Mouse (Mus musculus) macrophage (primary cell): ENCODE results near the gene Trp53rkb. TPM values are rescaled to one million over a fixed set of nuclear protein-coding genes. Genes with fewer than 3 reads are reported as not detected.
"Not testable (repeated sequence)": the region's sequence is repeated elsewhere in the genome, so short reads cannot be mapped to it uniquely, and the experiment has no call there.

Source experiments
- H3K27ac ChIP-seq: fragments of 350-480 bp; formaldehyde crosslinking; 2 replicates; pipeline ENCODE4 v1.9.0; 2021
- H3K36me3 ChIP-seq: fragments of 350-480 bp; formaldehyde crosslinking; 2 replicates; pipeline ENCODE4 v1.9.0; 2021; ENCODE audit errors: inconsistent target
- H3K4me3 ChIP-seq: fragments of 350-480 bp; formaldehyde crosslinking; 2 replicates; pipeline ENCODE4 v1.9.0; 2021; ENCODE audit errors: inconsistent target
- H3K79me2 ChIP-seq: fragments of 350-480 bp; formaldehyde crosslinking; 2 replicates; pipeline ENCODE4 v1.9.0; 2021; ENCODE audit errors: inconsistent target
- WGBS: methylation state at CpG from one replicate; pipeline ENCODE4 v1.1.7; 2026; ENCODE audit warnings: inconsistent platforms; ENCODE audit not compliant: missing documents; 5-methylcytosine and 5-hydroxymethylcytosine counted together
- polyA plus RNA-seq: library from polyadenylated mRNA; stranded (reverse); fragments of 250-400 nt; gene quantifications from 3 replicates; pipeline ENCODE4 v1.2.4, GENCODE M21; 2018; ENCODE audit warnings: inconsistent platforms

Trp53rkb gene
- polyA plus RNA-seq, 1 experiment from 2014 or later = 0.82 TPM

GRCm38 (mm10) chr2:166776272-166776671, 16.1 kb upstream of the Trp53rkb start:
- WGBS = no CpG with 5 or more reads among the region's 2 CpGs
- H3K36me3 ChIP-seq = no peaks in the 10 kb centered on the region
- H3K79me2 ChIP-seq = no peaks in the 10 kb centered on the region
- no peak overlapping the region for H3K27ac ChIP-seq
- H3K4me3 ChIP-seq = no peak overlapping the region

- WGBS = 90% methylated on average over 8 of the region's 8 CpGs
- H3K36me3 ChIP-seq = no peaks in the 10 kb centered on the region
Observed at GRCm38 (mm10) chr2:166779956-166780355, 12.4 kb upstream of the Trp53rkb start.

GRCm38 (mm10) chr2:166780980-166781578, 11.3 kb upstream of the Trp53rkb start:
- no peak overlapping the region for H3K27ac ChIP-seq
- 22% methylated on average over 9 of the region's 9 CpGs for WGBS
- H3K36me3 ChIP-seq = no peaks in the 10 kb centered on the region
- no peak overlapping the region for H3K4me3 ChIP-seq
- no peaks in the 10 kb centered on the region for H3K79me2 ChIP-seq

More at GRCm38 (mm10) chr2:166779956-166780355, 12.4 kb upstream of the Trp53rkb start:
- no peaks in the 10 kb centered on the region for H3K79me2 ChIP-seq
- H3K27ac ChIP-seq = no peak overlapping the region
- no peak overlapping the region for H3K4me3 ChIP-seq

- H3K4me3 ChIP-seq = no peak overlapping the region
- no peaks in the 10 kb centered on the region for H3K36me3 ChIP-seq
- 95% methylated on average over 6 of the region's 6 CpGs for WGBS
- no peak overlapping the region for H3K27ac ChIP-seq
- H3K79me2 ChIP-seq = no peaks in the 10 kb centered on the region
Observed at GRCm38 (mm10) chr2:166784376-166784775, 8.0 kb upstream of the Trp53rkb start.

GRCm38 (mm10) chr2:166786353-166787004, 5.9 kb upstream of the Trp53rkb start:
- Histone ChIP-seq H3K79me2 (no peaks in the 10 kb centered on the region), H3K36me3 (no peaks in the 10 kb centered on the region), H3K27ac (peak overlapping the region; percentile 16), H3K4me3 (peak overlapping the region; percentile 93)
- under 1% methylated on average over 35 of the region's 35 CpGs for WGBS

GRCm38 (mm10) chr2:166791738-166792137, 593 bp upstream of the Trp53rkb start:
- Histone ChIP-seq H3K27ac (no peak overlapping the region), H3K79me2 (peaks cover 10% of the 10 kb centered on the region), H3K36me3 (no peaks in the 10 kb centered on the region), H3K4me3 (no peak overlapping the region)
- WGBS = 78% methylated on average over 5 of the region's 5 CpGs

GRCm38 (mm10) chr2:166793542-166794214, 1.3 kb downstream of the Trp53rkb start:
- Histone ChIP-seq H3K27ac (peak overlapping the region; percentile 43), H3K4me3 (peak overlapping the region; percentile 59)
- not testable (repeated sequence) for H3K36me3 ChIP-seq, H3K79me2 ChIP-seq
- under 1% methylated on average over 74 of the region's 76 CpGs for WGBS

- H3K36me3 ChIP-seq = peaks cover 5% of the 10 kb centered on the region; the same call in 1 of the 2 replicates
- no peak overlapping the region for H3K4me3 ChIP-seq
- no peak overlapping the region for H3K27ac ChIP-seq
- H3K79me2 ChIP-seq = peaks cover 1% of the 10 kb centered on the region; the same call in 1 of the 2 replicates
- 49% methylated on average over 11 of the region's 11 CpGs for WGBS
Observed at GRCm38 (mm10) chr2:166799615-166800472, 7.5 kb downstream of the Trp53rkb start.

GRCm38 (mm10) chr2:166800473-166800857, 8.1 kb downstream of the Trp53rkb start:
- Histone ChIP-seq H3K79me2 (no peaks in the 10 kb centered on the region; the same call in 1 of the 2 replicates), H3K4me3 (no peak overlapping the region), H3K27ac (no peak overlapping the region), H3K36me3 (peaks cover 5% of the 10 kb centered on the region; the same call in 1 of the 2 replicates)
- 63% methylated on average over 7 of the region's 7 CpGs for WGBS

GRCm38 (mm10) chr2:166801436-166801835, 9.1 kb downstream of the Trp53rkb start:
- 33% methylated on average over 2 of the region's 2 CpGs for WGBS
- Histone ChIP-seq H3K27ac (no peak overlapping the region), H3K36me3 (peaks cover 5% of the 10 kb centered on the region; the same call in 1 of the 2 replicates), H3K79me2 (peaks cover 8% of the 10 kb centered on the region), H3K4me3 (no peak overlapping the region)

GRCm38 (mm10) chr2:166803298-166803697, 11.0 kb downstream of the Trp53rkb start:
- Histone ChIP-seq H3K27ac (no peak overlapping the region), H3K4me3 (no peak overlapping the region), H3K36me3 (no peaks in the 10 kb centered on the region), H3K79me2 (peaks cover 26% of the 10 kb centered on the region)
- 96% methylated on average over 2 of the region's 3 CpGs for WGBS

- under 1% methylated on average over 65 of the region's 76 CpGs for WGBS
Observed at GRCm38 (mm10) chr2:166805250-166806172, 13.2 kb downstream of the Trp53rkb start, which contains the start of gene Arfgef2. TSS of gene Arfgef2 (plus strand) at chr2:166805588.

GRCm38 (mm10) chr2:166806173-166806705, 13.9 kb downstream of the Trp53rkb start:
- peak overlapping the region; percentile 63 for H3K27ac ChIP-seq
- peak overlapping the region; percentile 91 for H3K4me3 ChIP-seq
- H3K36me3 ChIP-seq = no peaks in the 10 kb centered on the region
- peaks cover 56% of the 10 kb centered on the region for H3K79me2 ChIP-seq
- WGBS = 29% methylated on average over 14 of the region's 14 CpGs

More at GRCm38 (mm10) chr2:166805250-166806172, 13.2 kb downstream of the Trp53rkb start, which contains the start of gene Arfgef2:
- H3K27ac ChIP-seq = peak within 1 kb of the TSS; percentile 63
- no peaks in the 10 kb centered on the region for H3K36me3 ChIP-seq
- H3K4me3 ChIP-seq = peak within 1 kb of the TSS; percentile 91
- peaks cover 48% of the 10 kb centered on the region for H3K79me2 ChIP-seq
